Mouse (Mus musculus) E14TG2a.4 (cell line): Measurements from ENCODE around the gene Hist1h4f.

Source experiments
- CTCF ChIP-seq: conservative IDR thresholded peaks from 2 replicates; pipeline ENCODE4 v1.5.1; 2014; ENCODE audit warnings: low read length
- NANOG ChIP-seq: IDR thresholded peaks from 2 replicates; pipeline ENCODE4 v1.6.1; 2014; ENCODE audit warnings: borderline replicate concordance, low read length, mixed read lengths
- POU5F1 ChIP-seq: IDR thresholded peaks from 2 replicates; pipeline ENCODE4 v1.6.1; 2014; ENCODE audit warnings: low read length, borderline replicate concordance

- no peak for TF ChIP-seq CTCF
- no peak for TF ChIP-seq POU5F1
- TF ChIP-seq NANOG: no peak
Measured at GRCm38 (mm10) chr13:23552962-23553361, 1.5 kb upstream of the Hist1h4f start, which contains the start of gene Hist1h1d.
